Mouse (Mus musculus) C2C12 (cell line): ENCODE measurements around the gene Nfix.

ENCODE experiments used
- CTCF ChIP-seq: IDR thresholded peaks from one replicate; pipeline ENCODE4 v1.5.1; 2011; ENCODE audit not compliant: control insufficient read depth, insufficient read depth, insufficient read length
- USF1 ChIP-seq: IDR thresholded peaks from one replicate; pipeline ENCODE4 v1.6.1; 2011; ENCODE audit warnings: low read depth, mild to moderate bottlenecking, control low read depth, moderate library complexity

DNA sequence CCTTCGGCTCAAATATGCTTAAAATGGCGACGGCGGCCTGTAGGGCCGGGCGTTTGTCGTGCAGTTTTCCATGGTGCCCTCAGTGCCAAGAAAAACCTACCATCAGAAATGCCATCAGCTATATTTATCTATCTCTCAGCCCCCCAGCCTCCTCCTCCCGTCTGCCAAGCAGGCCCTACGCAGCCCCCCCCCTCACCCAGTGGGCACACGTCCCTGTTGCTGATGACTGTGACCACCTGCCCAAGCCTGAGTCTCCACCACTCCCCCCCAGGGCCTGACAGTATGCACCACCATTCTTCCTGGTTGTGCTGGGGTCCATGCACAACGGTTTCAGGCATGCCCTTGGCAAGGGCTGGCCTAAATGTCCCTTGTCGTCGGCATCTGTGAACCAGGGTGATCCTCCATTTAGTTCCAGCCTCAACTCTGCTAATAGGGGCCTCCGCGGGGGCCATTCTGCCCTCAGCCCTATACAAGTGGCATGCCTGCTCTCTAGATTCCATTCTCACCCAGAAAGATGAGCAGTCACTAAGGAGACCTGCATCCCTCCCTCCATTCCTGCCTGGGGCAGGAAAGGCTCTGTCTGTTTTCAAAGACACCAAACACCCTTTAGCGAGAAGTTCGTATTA is 35.2 kb downstream of the Nfix start:
- TF ChIP-seq CTCF (no peak), USF1 (no peak)
